Mouse (Mus musculus): ENCODE data around the gene Dctpp1. TPM values are rescaled to one million over a fixed set of nuclear protein-coding genes. Genes with fewer than 3 reads are reported as not detected.

The Dctpp1 gene
- polyA plus RNA-seq, 1 experiment from 2014 or later: 114 TPM

GRCm38 (mm10) chr7:127281114-127281513 is 20.6 kb upstream of the Dctpp1 start:
- 82% methylated on average over 4 of the region's 4 CpGs for WGBS

GRCm38 (mm10) chr7:127280092-127280491 is 19.6 kb upstream of the Dctpp1 start:
- 81% methylated on average over 3 of the region's 3 CpGs for WGBS

More at GRCm38 (mm10) chr7:127281114-127281513, 20.6 kb upstream of the Dctpp1 start:
- Histone ChIP-seq H3K9me3 (no peaks in the 10 kb centered on the region), H3K4me3 (no peak overlapping the region), H3K36me3 (replicated peaks) (no peaks in the 10 kb centered on the region), H3K4me2 (no peak overlapping the region), H3K27me3 (replicated peaks) (no peaks in the 10 kb centered on the region), H3K27ac (no peak overlapping the region), H3K4me1 (no peaks in the 10 kb centered on the region), H3K9ac (no peak overlapping the region)
- ATAC-seq (replicated peaks): no peak

GRCm38 (mm10) chr7:127278311-127278710 is 17.8 kb upstream of the Dctpp1 start:
- Histone ChIP-seq H3K27ac (no peak overlapping the region), H3K27me3 (replicated peaks) (no peaks in the 10 kb centered on the region), H3K36me3 (replicated peaks) (no peaks in the 10 kb centered on the region), H3K9ac (no peak overlapping the region), H3K4me1 (peaks cover 5% of the 10 kb centered on the region), H3K4me2 (no peak overlapping the region), H3K9me3 (no peaks in the 10 kb centered on the region), H3K4me3 (no peak overlapping the region)
- WGBS: 18% methylated on average over 8 of the region's 8 CpGs
- ATAC-seq (replicated peaks): no peak

More at GRCm38 (mm10) chr7:127280092-127280491, 19.6 kb upstream of the Dctpp1 start:
- Histone ChIP-seq H3K27me3 (replicated peaks) (no peaks in the 10 kb centered on the region), H3K9ac (no peak overlapping the region), H3K4me1 (no peaks in the 10 kb centered on the region), H3K4me2 (no peak overlapping the region), H3K9me3 (no peaks in the 10 kb centered on the region), H3K4me3 (no peak overlapping the region), H3K36me3 (replicated peaks) (no peaks in the 10 kb centered on the region), H3K27ac (no peak overlapping the region)
- ATAC-seq (replicated peaks): no peak

GRCm38 (mm10) chr7:127276519-127276961 is 16.0 kb upstream of the Dctpp1 start:
- Histone ChIP-seq H3K27me3 (replicated peaks) (no peaks in the 10 kb centered on the region), H3K4me3 (no peak overlapping the region), H3K9ac (no peak overlapping the region), H3K36me3 (replicated peaks) (no peaks in the 10 kb centered on the region), H3K4me2 (no peak overlapping the region), H3K4me1 (peaks cover 17% of the 10 kb centered on the region), H3K27ac (no peak overlapping the region), H3K9me3 (no peaks in the 10 kb centered on the region)
- no peak for ATAC-seq (replicated peaks)
- WGBS: 75% methylated on average over 5 of the region's 5 CpGs

GRCm38 (mm10) chr7:127273925-127274789 is 13.6 kb upstream of the Dctpp1 start, which contains the start of gene Sephs2:
Gene Sephs2 (minus strand): TSS chr7:127274055.
- Histone ChIP-seq H3K27ac (peak within 1 kb of the TSS; percentile 80), H3K27me3 (replicated peaks) (no peaks in the 10 kb centered on the region), H3K4me3 (peak within 1 kb of the TSS; percentile 59), H3K4me1 (peaks cover 17% of the 10 kb centered on the region), H3K9me3 (no peaks in the 10 kb centered on the region), H3K4me2 (peak within 1 kb of the TSS; percentile 83), H3K36me3 (replicated peaks) (peaks cover 9% of the 10 kb centered on the region), H3K9ac (peak within 1 kb of the TSS; percentile 68)
- ATAC-seq (replicated peaks): peak; percentile 96
- 3% methylated on average over 39 of the region's 39 CpGs for WGBS

- Histone ChIP-seq H3K36me3 (replicated peaks) (peaks cover 16% of the 10 kb centered on the region), H3K27me3 (replicated peaks) (no peaks in the 10 kb centered on the region), H3K4me3 (peak overlapping the region; percentile 59), H3K4me1 (peaks cover 17% of the 10 kb centered on the region), H3K9me3 (no peaks in the 10 kb centered on the region), H3K9ac (peak overlapping the region; percentile 68), H3K27ac (peak overlapping the region; percentile 80), H3K4me2 (peak overlapping the region; percentile 83)
- ATAC-seq (replicated peaks): peak; percentile 80
- WGBS: 14% methylated on average over 50 of the region's 50 CpGs
These were observed 12.8 kb upstream of the Dctpp1 start for GRCm38 (mm10) chr7:127273118-127273923.

GRCm38 (mm10) chr7:127272566-127272965 is 12.1 kb upstream of the Dctpp1 start:
- H3K4me1 ChIP-seq: peaks cover 17% of the 10 kb centered on the region
- no peak overlapping the region for H3K27ac ChIP-seq
- no peaks in the 10 kb centered on the region for H3K9me3 ChIP-seq
- 0 out of 2 replicates have a peak overlapping the region, but pooled peaks have one; percentile 68 for H3K9ac ChIP-seq
- no peak for ATAC-seq (replicated peaks)
- peak overlapping the region; percentile 83 for H3K4me2 ChIP-seq
- no peaks in the 10 kb centered on the region for H3K27me3 ChIP-seq (replicated peaks)
- peaks cover 17% of the 10 kb centered on the region for H3K36me3 ChIP-seq (replicated peaks)
- WGBS: 92% methylated on average over 15 of the region's 15 CpGs
- peak overlapping the region; percentile 59 for H3K4me3 ChIP-seq

GRCm38 (mm10) chr7:127271093-127271492 is 10.6 kb upstream of the Dctpp1 start:
- WGBS: 94% methylated on average over 4 of the region's 4 CpGs

GRCm38 (mm10) chr7:127270666-127271065 is 10.2 kb upstream of the Dctpp1 start:
- H3K27me3 ChIP-seq (replicated peaks): no peaks in the 10 kb centered on the region
- 92% methylated on average over 5 of the region's 5 CpGs for WGBS
- peaks cover 17% of the 10 kb centered on the region for H3K4me1 ChIP-seq
- no peaks in the 10 kb centered on the region for H3K9me3 ChIP-seq
- no peak overlapping the region for H3K9ac ChIP-seq
- H3K36me3 ChIP-seq (replicated peaks): peaks cover 17% of the 10 kb centered on the region
- H3K27ac ChIP-seq: no peak overlapping the region
- no peak overlapping the region for H3K4me2 ChIP-seq
- ATAC-seq (replicated peaks): no peak
- H3K4me3 ChIP-seq: no peak overlapping the region

More at GRCm38 (mm10) chr7:127271093-127271492, 10.6 kb upstream of the Dctpp1 start:
- Histone ChIP-seq H3K4me1 (peaks cover 17% of the 10 kb centered on the region), H3K27me3 (replicated peaks) (no peaks in the 10 kb centered on the region), H3K4me3 (no peak overlapping the region), H3K4me2 (no peak overlapping the region), H3K36me3 (replicated peaks) (peaks cover 17% of the 10 kb centered on the region), H3K27ac (no peak overlapping the region), H3K9me3 (no peaks in the 10 kb centered on the region), H3K9ac (no peak overlapping the region)
- no peak for ATAC-seq (replicated peaks)

GRCm38 (mm10) chr7:127270256-127270655 is 9.7 kb upstream of the Dctpp1 start:
- Histone ChIP-seq H3K27me3 (replicated peaks) (no peaks in the 10 kb centered on the region), H3K36me3 (replicated peaks) (peaks cover 17% of the 10 kb centered on the region), H3K9ac (no peak overlapping the region), H3K27ac (no peak overlapping the region), H3K4me1 (peaks cover 17% of the 10 kb centered on the region), H3K4me2 (no peak overlapping the region), H3K4me3 (no peak overlapping the region), H3K9me3 (no peaks in the 10 kb centered on the region)
- ATAC-seq (replicated peaks): no peak
- 94% methylated on average over 2 of the region's 2 CpGs for WGBS

GRCm38 (mm10) chr7:127263526-127263925 is 3.0 kb upstream of the Dctpp1 start:
- Histone ChIP-seq H3K27me3 (replicated peaks) (no peaks in the 10 kb centered on the region), H3K4me3 (no peak overlapping the region), H3K27ac (no peak overlapping the region), H3K9me3 (no peaks in the 10 kb centered on the region), H3K4me2 (no peak overlapping the region), H3K36me3 (replicated peaks) (0 out of 2 replicates have a peak, but pooled peaks cover 4% of the 10 kb centered on the region), H3K4me1 (peaks cover 18% of the 10 kb centered on the region), H3K9ac (no peak overlapping the region)
- no peak for ATAC-seq (replicated peaks)
- WGBS: 93% methylated on average over 3 of the region's 3 CpGs

All from midbrain, embryonic 15.5 days (tissue).